Mouse (Mus musculus): ENCODE results near the gene Cdnf. TPM values are rescaled to one million over a fixed set of nuclear protein-coding genes. Genes with fewer than 3 reads are reported as not detected.
A peak's percentile ranks its signal among the peaks of the same experiment; 100 is the strongest.

Gene Cdnf
- total RNA-seq, 2 experiments from 2014 or later: 41.3 to 46.6 TPM

DNA sequence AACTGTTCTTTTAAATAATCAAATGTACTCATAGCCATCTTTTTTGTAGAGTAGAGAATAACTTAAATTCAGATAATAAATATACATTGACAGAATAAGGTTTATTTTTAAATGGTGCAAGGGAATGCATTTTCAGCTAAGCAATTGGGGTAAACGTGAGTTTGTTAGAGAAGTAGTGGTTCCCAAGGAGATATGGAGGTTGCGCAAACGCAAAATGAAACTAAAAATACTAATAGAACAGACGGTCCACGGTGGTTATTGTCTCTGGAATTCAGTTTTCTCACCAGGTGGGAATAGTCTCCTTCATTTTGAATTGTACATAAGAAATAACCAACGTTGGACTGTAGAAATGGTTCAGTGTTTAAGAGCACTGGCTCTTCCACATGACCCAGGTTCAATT lies 13.5 kb downstream of the Cdnf start:
- no peak overlapping the region for H3K27ac ChIP-seq
- intact Hi-C loops (cut with DNase I): no loop called here
- no peak overlapping the region for H3K4me3 ChIP-seq
- no peak for DNase-seq
- no peak for TF ChIP-seq CTCF (IDR thresholded peaks at IDR 0.05)

DNA sequence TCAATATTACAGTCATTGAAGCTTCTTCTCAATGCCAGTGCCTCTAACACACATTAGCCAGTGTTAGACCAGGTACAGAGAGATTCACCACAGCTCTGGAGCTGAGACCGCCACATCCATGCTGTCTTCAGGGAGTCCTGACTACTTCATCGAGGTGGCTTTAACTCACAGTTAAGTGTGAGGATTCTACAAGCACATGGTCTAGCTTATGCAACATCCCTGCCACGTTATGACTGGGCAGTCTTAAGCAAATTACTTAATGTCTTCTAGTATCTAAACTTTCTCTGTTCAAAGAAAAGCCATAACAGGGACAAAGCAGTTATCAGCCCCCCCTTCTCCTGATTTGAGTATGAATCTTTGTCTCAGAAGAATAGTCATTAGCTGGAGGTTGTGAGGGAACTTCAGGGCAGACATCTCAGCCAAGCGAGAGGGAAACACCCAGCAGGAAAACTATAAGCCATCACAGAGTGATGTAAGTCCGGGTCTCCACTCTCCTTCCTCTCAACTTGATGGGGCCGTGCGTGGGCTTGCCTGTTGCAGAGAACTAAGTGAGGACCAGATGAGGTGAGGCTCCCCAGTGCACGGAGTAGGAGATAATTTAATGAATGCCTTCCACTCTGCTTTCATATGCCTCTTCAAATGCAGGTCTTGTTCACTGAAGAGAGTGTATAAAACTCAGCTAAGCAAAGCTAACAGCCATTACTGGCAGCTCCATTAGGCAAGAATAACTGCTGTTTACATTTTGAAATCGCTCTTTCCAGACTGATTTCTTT lies 28.7 kb downstream of the Cdnf start:
- no peak overlapping the region for H3K27ac ChIP-seq
- no peak for DNase-seq
- no peak overlapping the region for H3K4me3 ChIP-seq
- TF ChIP-seq CTCF (IDR thresholded peaks at IDR 0.05): no peak
- intact Hi-C loops (cut with DNase I): loop anchor here (10.0 kb wide), 1 partner anchor 953 kb away; no protein-coding TSS in a partner anchor

DNA sequence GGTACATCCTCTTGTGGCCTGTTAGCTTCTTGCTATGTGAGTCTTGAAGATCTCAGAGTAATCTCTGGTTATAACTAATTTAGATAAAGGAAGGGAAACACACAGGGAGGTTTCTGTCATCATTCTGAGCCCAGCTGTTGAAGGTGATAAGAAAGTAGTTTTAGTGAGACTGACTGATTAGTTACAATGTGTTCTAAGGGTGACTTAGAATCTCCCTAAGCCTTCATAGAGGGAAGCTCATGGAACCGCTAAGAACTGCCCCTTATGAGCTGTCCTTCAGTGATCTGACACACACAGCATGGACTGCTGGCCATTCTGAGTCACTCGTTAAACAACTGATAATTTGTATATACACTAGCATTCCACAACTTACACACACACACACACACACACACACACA lies 33.2 kb downstream of the Cdnf start:
- no peak for TF ChIP-seq CTCF (IDR thresholded peaks at IDR 0.05)
- DNase-seq: no peak
- no peak overlapping the region for H3K27ac ChIP-seq
- H3K4me3 ChIP-seq: no peak overlapping the region
- intact Hi-C loops (cut with DNase I): loop anchor here (2.0 to 10.0 kb wide), 3 partner anchors 223 to 949 kb away; no protein-coding TSS in a partner anchor

DNA sequence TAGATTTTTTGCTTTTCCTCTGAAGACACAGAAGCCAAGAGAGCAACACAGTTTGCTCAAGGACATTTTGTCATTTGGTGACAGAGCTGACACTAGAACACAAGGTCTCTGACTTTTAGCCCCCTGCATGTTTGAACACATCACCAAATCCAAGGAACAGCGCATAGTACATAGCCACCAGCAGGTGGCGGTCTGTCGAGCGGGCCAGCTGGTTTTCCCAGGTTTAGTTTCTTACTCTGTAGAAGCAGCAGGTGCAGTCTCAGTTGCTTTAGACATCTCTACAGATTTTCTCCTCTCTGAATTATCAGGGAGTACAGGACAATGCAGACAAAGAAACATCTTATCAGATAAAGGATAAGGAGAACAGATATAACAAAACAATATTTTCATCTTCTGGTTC lies 33.8 kb downstream of the Cdnf start:
- DNase-seq: peak; percentile 44

DNA sequence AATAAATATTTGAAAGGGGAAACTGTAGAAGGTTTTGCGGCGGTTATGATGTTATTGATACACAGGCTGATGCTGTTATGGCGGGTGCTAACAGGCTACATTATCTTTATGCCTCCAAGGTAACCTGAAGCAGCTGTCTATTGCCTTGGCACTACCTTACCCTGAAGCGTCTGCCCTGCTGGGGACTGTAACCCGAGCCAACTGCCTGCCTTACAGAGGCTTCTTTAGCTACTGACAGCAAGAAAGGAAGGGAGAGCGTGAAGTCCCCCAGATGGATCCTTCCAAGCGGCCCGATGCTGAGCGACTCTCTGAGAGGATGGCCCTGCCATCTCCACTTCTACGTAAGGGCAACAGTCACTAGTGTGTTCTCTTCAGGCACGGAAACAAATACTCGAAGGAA lies 57.4 kb downstream of the Cdnf start, which contains the start of gene Fam107b:
Fam107b (plus strand) TSS at position 303 of the 400 bp plus-strand sequence.
- no peak for TF ChIP-seq CTCF (IDR thresholded peaks at IDR 0.05)
- H3K27ac ChIP-seq: no peak within 1 kb of the TSS
- intact Hi-C loops (cut with DNase I): no loop called here
- no peak within 1 kb of the TSS for H3K4me3 ChIP-seq
- DNase-seq: no peak

More for the DNA sequence above, 33.8 kb downstream of the Cdnf start:
- intact Hi-C loops (cut with DNase I): loop anchor here (2.0 to 10.0 kb wide), 3 partner anchors 222 to 948 kb away; no protein-coding TSS in a partner anchor
- no peak overlapping the region for H3K4me3 ChIP-seq
- no peak overlapping the region for H3K27ac ChIP-seq
- TF ChIP-seq CTCF (IDR thresholded peaks at IDR 0.05): peak; percentile 91

DNA sequence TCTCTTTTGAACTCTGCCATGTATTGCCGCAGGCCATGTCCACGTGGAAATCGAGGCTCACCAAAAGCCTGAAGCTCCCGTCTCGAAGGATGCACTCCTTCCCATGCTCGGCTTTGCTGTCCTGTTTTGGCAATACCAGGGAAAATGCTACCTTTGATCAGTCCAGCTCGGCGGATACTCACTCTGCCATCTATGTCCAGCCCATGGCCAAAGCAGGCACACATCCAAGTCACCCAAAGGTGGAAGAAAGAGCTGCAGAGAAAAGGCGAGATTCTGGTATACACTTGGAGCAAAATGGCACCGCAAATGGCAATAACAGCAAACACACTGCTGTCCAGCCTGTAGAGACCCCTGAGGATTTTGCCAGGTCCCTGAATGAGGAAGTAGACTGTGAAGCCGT lies 57.8 kb downstream of the Cdnf start:
- intact Hi-C loops (cut with DNase I): no loop called here
- Histone ChIP-seq H3K27ac (no peak overlapping the region), H3K4me3 (no peak overlapping the region)
- DNase-seq: no peak
- no peak for TF ChIP-seq CTCF (IDR thresholded peaks at IDR 0.05)

DNA sequence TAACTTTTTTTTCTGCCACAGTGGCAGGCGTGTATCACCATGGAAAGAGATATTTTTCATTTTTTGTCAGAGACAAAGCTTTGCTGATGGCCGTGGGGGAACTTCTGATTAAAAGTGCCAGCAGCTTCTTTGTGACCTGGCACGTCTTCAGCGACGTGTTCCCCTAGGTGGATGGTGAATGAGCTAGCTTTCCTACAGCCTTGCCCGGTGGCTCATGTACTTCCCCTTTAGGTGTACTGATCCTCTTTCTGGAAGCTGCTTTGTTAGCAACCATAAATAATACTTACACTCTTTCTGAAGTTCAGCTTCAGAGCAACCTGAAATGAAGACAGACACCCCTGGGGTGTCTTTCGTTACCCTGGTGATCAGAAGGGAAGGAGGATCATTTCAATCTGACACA lies 61.1 kb downstream of the Cdnf start:
- no peak for DNase-seq
- H3K27ac ChIP-seq: no peak overlapping the region
- no peak for TF ChIP-seq CTCF (IDR thresholded peaks at IDR 0.05)
- no peak overlapping the region for H3K4me3 ChIP-seq
- intact Hi-C loops (cut with DNase I): no loop called here

DNA sequence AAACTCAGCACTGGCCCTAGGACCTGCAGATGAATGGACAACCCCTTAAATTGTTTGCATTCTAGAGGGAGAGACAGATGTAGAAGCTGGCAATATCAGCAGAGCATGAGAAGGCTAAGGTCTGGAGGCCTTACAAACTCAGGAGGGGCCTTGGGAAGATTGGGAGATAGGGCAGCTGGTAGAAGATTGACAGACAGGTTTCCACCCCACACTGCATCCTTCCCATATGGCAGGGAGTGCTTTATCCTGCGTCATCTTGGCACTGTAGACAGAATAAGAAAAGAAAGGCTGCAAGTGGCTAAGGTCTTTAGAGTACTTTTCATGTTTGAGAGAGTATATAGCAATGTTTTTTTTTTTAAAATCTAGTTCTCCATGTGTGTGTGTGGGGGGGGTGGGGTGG lies 62.3 kb downstream of the Cdnf start:
- H3K4me3 ChIP-seq: no peak overlapping the region
- intact Hi-C loops (cut with DNase I): no loop called here
- TF ChIP-seq CTCF (IDR thresholded peaks at IDR 0.05): no peak
- no peak for DNase-seq
- H3K27ac ChIP-seq: no peak overlapping the region

Other genes starting within 250 kb of the Cdnf start
- gene Nmt2, start 228.8 kb upstream of the Cdnf start, total RNA-seq (2021): 10 to 100 TPM; 11.0 to 12.9 TPM
- gene Rpp38, start 180.4 kb upstream of the Cdnf start, total RNA-seq (2021): 1 to 10 TPM; 6.8 to 7.3 TPM
- gene Acbd7, start 176.9 kb upstream of the Cdnf start, total RNA-seq (2021): under 1 TPM in 1 of 2 experiments, not detected in 1; 0.64 TPM
- gene Olah, start 115.8 kb upstream of the Cdnf start, total RNA-seq (2021): not detected
- gene Meig1, start 90.4 kb upstream of the Cdnf start, total RNA-seq (2021): not detected
- 1 to 10 TPM; 2.3 to 3.5 TPM for gene Dclre1c, start 88.9 kb upstream of the Cdnf start, total RNA-seq (2021)
- 1 to 10 TPM in 1 of 2 experiments, under 1 TPM in 1; 0.71 to 1.3 TPM for gene Suv39h2, start 38.0 kb upstream of the Cdnf start, total RNA-seq (2021)
- gene Gm45902, start 240 bp upstream of the Cdnf start, total RNA-seq (2021): under 1 TPM; 0.70 to 0.89 TPM
- 10 to 100 TPM in 1 of 2 experiments, 1 to 10 TPM in 1; 9.4 to 12.0 TPM for gene Hspa14, start 216 bp upstream of the Cdnf start, total RNA-seq (2021)
- 1 to 10 TPM; 1.3 to 4.3 TPM for gene Fam107b, start 57.5 kb downstream of the Cdnf start, total RNA-seq (2021)

Data from gastrocnemius, adult 2 months (tissue).